Mouse (Mus musculus) embryonic facial prominence, embryonic 11.5 days (tissue): ENCODE measurements at regions not wholly inside any gene's neighbourhood (a gene's known extent, or its start where the extent isn't known, plus 50 kb on each side); places are given as distances from the start of the nearest gene placed in this dataset.

ENCODE experiments used
- ATAC-seq: fragments of 200-750 bp; cut with Nextera tagmentation; replicated peaks from 2 replicates; pipeline ENCODE4 v1.8.0; 2017; ENCODE audit warnings: low read depth; ENCODE audit not compliant: insufficient number of reproducible peaks, low FRiP score, low TSS enrichment
- DNase-seq: peaks from one replicate; pipeline ENCODE4 v3.0.0-alpha.2; 2015; ENCODE audit warnings: low spot score
- H3K27ac ChIP-seq: fragments of 300-500 bp; sonication (generic); replicated peaks from 2 replicates; pipeline ENCODE4 v1.5.1; 2014; ENCODE audit warnings: mild to moderate bottlenecking, low read depth, low read length, control low read depth
- H3K27me3 ChIP-seq: fragments of 300-500 bp; sonication (generic); 2 replicates; pipeline ENCODE4 v1.6.1; 2014; ENCODE audit warnings: mild to moderate bottlenecking, low read length, moderate library complexity, mixed read lengths; ENCODE audit not compliant: control insufficient read depth, insufficient read depth
- H3K36me3 ChIP-seq: fragments of 300-500 bp; sonication (generic); replicated peaks from 2 replicates; pipeline ENCODE4 v1.6.1; 2014; ENCODE audit warnings: low read depth, mild to moderate bottlenecking, low read length, moderate library complexity, mixed read lengths; ENCODE audit not compliant: control insufficient read depth, insufficient read depth
- H3K4me1 ChIP-seq: fragments of 300-500 bp; sonication (generic); 2 replicates; pipeline ENCODE4 v1.6.1; 2014; ENCODE audit warnings: low read length, mixed read lengths; ENCODE audit not compliant: control insufficient read depth, insufficient read depth
- H3K4me2 ChIP-seq: fragments of 300-500 bp; sonication (generic); 2 replicates; pipeline ENCODE4 v1.6.1; 2014; ENCODE audit warnings: low read depth, mild to moderate bottlenecking, control low read depth, low read length, moderate library complexity
- H3K4me3 ChIP-seq: fragments of 300-500 bp; sonication (generic); 2 replicates; pipeline ENCODE4 v1.5.1; 2014; ENCODE audit warnings: low read depth, low read length, control low read depth
- H3K9ac ChIP-seq: fragments of 300-500 bp; sonication (generic); replicated peaks from 2 replicates; pipeline ENCODE4 v1.6.1; 2014; ENCODE audit warnings: mild to moderate bottlenecking, control low read depth, low read length
- H3K9me3 ChIP-seq: fragments of 300-500 bp; sonication (generic); replicated peaks from 2 replicates; pipeline ENCODE4 v1.6.1; 2016; ENCODE audit warnings: mild to moderate bottlenecking, low read length, inconsistent platforms, mixed read lengths; ENCODE audit not compliant: control insufficient read depth
- WGBS: fragments of 180-500 bp; shearing (Covaris S2); extraction: QIAGEN DNeasy Blood & Tissue Kit; methylation state at CpG from one replicate; pipeline ENCODE4 v1.1.7; 2014; 5-methylcytosine and 5-hydroxymethylcytosine counted together

GRCm38 (mm10) chr5:119300106-119300505, 370.4 kb upstream of the Tbx3 start:
- no peaks in the 10 kb centered on the region for H3K9me3 ChIP-seq
- no peak for DNase-seq
- ATAC-seq, result no peak
- no peaks in the 10 kb centered on the region for H3K4me1 ChIP-seq
- no peaks in the 10 kb centered on the region for H3K36me3 ChIP-seq
- no peaks in the 10 kb centered on the region for H3K27me3 ChIP-seq
- no peak overlapping the region for H3K4me3 ChIP-seq
- H3K4me2 ChIP-seq, result no peak overlapping the region
- H3K9ac ChIP-seq, result no peak overlapping the region
- 26% methylated on average over 7 of the region's 7 CpGs for WGBS
- H3K27ac ChIP-seq, result no peak overlapping the region

- no peak for DNase-seq
- Histone ChIP-seq H3K27me3 (no peaks in the 10 kb centered on the region), H3K36me3 (no peaks in the 10 kb centered on the region), H3K4me1 (no peaks in the 10 kb centered on the region), H3K4me2 (no peak overlapping the region), H3K9me3 (no peaks in the 10 kb centered on the region), H3K27ac (no peak overlapping the region), H3K4me3 (no peak overlapping the region), H3K9ac (no peak overlapping the region)
- WGBS, result 30% methylated on average over 5 of the region's 5 CpGs
- no peak for ATAC-seq
Observed at GRCm38 (mm10) chr5:119301539-119301938, 368.9 kb upstream of the Tbx3 start.

GRCm38 (mm10) chr5:119304721-119305120, 365.7 kb upstream of the Tbx3 start:
- H3K27me3 ChIP-seq, result no peaks in the 10 kb centered on the region
- H3K4me1 ChIP-seq, result no peaks in the 10 kb centered on the region
- H3K36me3 ChIP-seq, result no peaks in the 10 kb centered on the region
- H3K9ac ChIP-seq, result no peak overlapping the region
- no peak overlapping the region for H3K27ac ChIP-seq
- ATAC-seq (no peak), DNase-seq (peak; percentile 36)
- H3K4me3 ChIP-seq, result no peak overlapping the region
- 16% methylated on average over 5 of the region's 5 CpGs for WGBS
- no peak overlapping the region for H3K4me2 ChIP-seq
- H3K9me3 ChIP-seq, result no peaks in the 10 kb centered on the region

GRCm38 (mm10) chr5:119307768-119308167, 362.7 kb upstream of the Tbx3 start:
- H3K27ac ChIP-seq, result no peak overlapping the region
- H3K9ac ChIP-seq, result no peak overlapping the region
- no peak for ATAC-seq
- H3K9me3 ChIP-seq, result no peaks in the 10 kb centered on the region
- no peak for DNase-seq
- H3K36me3 ChIP-seq, result no peaks in the 10 kb centered on the region
- H3K4me1 ChIP-seq, result peaks cover 6% of the 10 kb centered on the region; the same call in 1 of the 2 replicates
- H3K4me2 ChIP-seq, result no peak overlapping the region
- WGBS, result 84% methylated on average over 6 of the region's 6 CpGs
- no peaks in the 10 kb centered on the region for H3K27me3 ChIP-seq
- H3K4me3 ChIP-seq, result no peak overlapping the region

GRCm38 (mm10) chr5:119310178-119310930, 360.1 kb upstream of the Tbx3 start:
- H3K4me3 ChIP-seq, result no peak overlapping the region
- no peak overlapping the region for H3K9ac ChIP-seq
- H3K27ac ChIP-seq, result no peak overlapping the region
- DNase-seq, result peak; percentile 67
- WGBS, result 30% methylated on average over 11 of the region's 11 CpGs
- H3K36me3 ChIP-seq, result no peaks in the 10 kb centered on the region
- no peaks in the 10 kb centered on the region for H3K9me3 ChIP-seq
- ATAC-seq, result 0 out of 2 replicates have a peak, but pooled peaks have one; percentile 44
- peaks cover 6% of the 10 kb centered on the region; the same call in 1 of the 2 replicates for H3K4me1 ChIP-seq
- H3K4me2 ChIP-seq, result no peak overlapping the region
- H3K27me3 ChIP-seq, result no peaks in the 10 kb centered on the region

GRCm38 (mm10) chr5:119312808-119313207, 357.7 kb upstream of the Tbx3 start:
- 85% methylated on average over 14 of the region's 14 CpGs for WGBS
- Histone ChIP-seq H3K9me3 (no peaks in the 10 kb centered on the region), H3K27me3 (no peaks in the 10 kb centered on the region), H3K4me1 (peaks cover 6% of the 10 kb centered on the region; the same call in 1 of the 2 replicates), H3K9ac (no peak overlapping the region), H3K4me3 (no peak overlapping the region), H3K27ac (no peak overlapping the region), H3K4me2 (no peak overlapping the region), H3K36me3 (no peaks in the 10 kb centered on the region)
- ATAC-seq (no peak), DNase-seq (no peak)

GRCm38 (mm10) chr5:119315149-119315548, 355.3 kb upstream of the Tbx3 start:
- no peak for DNase-seq
- H3K4me1 ChIP-seq, result peaks cover 3% of the 10 kb centered on the region; the same call in 1 of the 2 replicates
- no peak overlapping the region for H3K4me3 ChIP-seq
- no peak overlapping the region for H3K27ac ChIP-seq
- 87% methylated on average over 7 of the region's 7 CpGs for WGBS
- H3K27me3 ChIP-seq, result no peaks in the 10 kb centered on the region
- ATAC-seq, result no peak
- H3K9me3 ChIP-seq, result no peaks in the 10 kb centered on the region
- no peak overlapping the region for H3K9ac ChIP-seq
- no peak overlapping the region for H3K4me2 ChIP-seq
- H3K36me3 ChIP-seq, result no peaks in the 10 kb centered on the region

GRCm38 (mm10) chr5:119317617-119318016, 352.9 kb upstream of the Tbx3 start:
- no peaks in the 10 kb centered on the region for H3K36me3 ChIP-seq
- DNase-seq (no peak), ATAC-seq (no peak)
- no peak overlapping the region for H3K4me2 ChIP-seq
- no peaks in the 10 kb centered on the region for H3K9me3 ChIP-seq
- H3K4me3 ChIP-seq, result no peak overlapping the region
- WGBS, result 82% methylated on average over 11 of the region's 11 CpGs
- no peaks in the 10 kb centered on the region for H3K4me1 ChIP-seq
- no peak overlapping the region for H3K9ac ChIP-seq
- no peaks in the 10 kb centered on the region for H3K27me3 ChIP-seq
- no peak overlapping the region for H3K27ac ChIP-seq
